Mouse (Mus musculus): ENCODE results near the gene Gm10842. TPM values are rescaled to one million over a fixed set of nuclear protein-coding genes. Genes with fewer than 3 reads are reported as not detected.
"Not testable (repeated sequence)": the region's sequence is repeated elsewhere in the genome, so short reads cannot be mapped to it uniquely, and the experiment has no call there.

Gm10842 gene
- polyA plus RNA-seq (2017; shearing (Covaris generic)) = not detected

GRCm38 (mm10) chr11:105146593-105146992, at the start of gene Gm10842:
Gm10842 (plus strand) TSS chr11:105146893.
- ATAC-seq = no peak

GRCm38 (mm10) chr11:105112448-105112847, 34.2 kb upstream of the Gm10842 start:
- ATAC-seq = not testable (repeated sequence)

GRCm38 (mm10) chr11:105117814-105118213, 28.9 kb upstream of the Gm10842 start:
- no peak for ATAC-seq

- ATAC-seq = no peak
Measured at GRCm38 (mm10) chr11:105120551-105121061, 26.1 kb upstream of the Gm10842 start.

GRCm38 (mm10) chr11:105121792-105122191, 24.9 kb upstream of the Gm10842 start:
- ATAC-seq = not testable (repeated sequence)

GRCm38 (mm10) chr11:105123986-105124385, 22.7 kb upstream of the Gm10842 start:
- ATAC-seq = no peak

GRCm38 (mm10) chr11:105125735-105126519, 20.8 kb upstream of the Gm10842 start, which contains the start of gene Mettl2:
Mettl2 (plus strand) TSS chr11:105126425.
- ATAC-seq = peak; percentile 84

GRCm38 (mm10) chr11:105126520-105127029, 20.1 kb upstream of the Gm10842 start:
- no peak for ATAC-seq

GRCm38 (mm10) chr11:105135692-105136091, 11.0 kb upstream of the Gm10842 start:
- no peak for ATAC-seq

GRCm38 (mm10) chr11:105137255-105137654, 9.4 kb upstream of the Gm10842 start:
- not testable (repeated sequence) for ATAC-seq

- not testable (repeated sequence) for ATAC-seq
Measured at GRCm38 (mm10) chr11:105140512-105140911, 6.2 kb upstream of the Gm10842 start.

GRCm38 (mm10) chr11:105141115-105141514, 5.6 kb upstream of the Gm10842 start:
- ATAC-seq = no peak

GRCm38 (mm10) chr11:105143564-105143963, 3.1 kb upstream of the Gm10842 start:
- no peak for ATAC-seq

- ATAC-seq = no peak
Measured at GRCm38 (mm10) chr11:105144084-105144483, 2.6 kb upstream of the Gm10842 start.

GRCm38 (mm10) chr11:105144508-105145210, 2.0 kb upstream of the Gm10842 start:
- no peak for ATAC-seq

- ATAC-seq = no peak
Measured at GRCm38 (mm10) chr11:105145211-105145610, 1.5 kb upstream of the Gm10842 start.

- ATAC-seq = no peak
Measured at GRCm38 (mm10) chr11:105149353-105149752, 2.7 kb downstream of the Gm10842 start.

GRCm38 (mm10) chr11:105149766-105150165, 3.1 kb downstream of the Gm10842 start:
- ATAC-seq = no peak

GRCm38 (mm10) chr11:105150691-105151090, 4.0 kb downstream of the Gm10842 start:
- ATAC-seq = no peak

GRCm38 (mm10) chr11:105151226-105152016, 4.7 kb downstream of the Gm10842 start:
- peak; percentile 56 for ATAC-seq

- no peak for ATAC-seq
Measured at GRCm38 (mm10) chr11:105152017-105152300, 5.3 kb downstream of the Gm10842 start.

- no peak for ATAC-seq
Measured at GRCm38 (mm10) chr11:105152357-105152899, 5.7 kb downstream of the Gm10842 start.
